Mouse (Mus musculus): ENCODE results near the gene Ggt5. TPM values are rescaled to one million over a fixed set of nuclear protein-coding genes. Genes with fewer than 3 reads are reported as not detected.

Ggt5 gene
- total RNA-seq, 1 experiment = 0.36 TPM

GRCm38 (mm10) chr10:75641721-75642222 is 52.6 kb downstream of the Ggt5 start:
- Histone ChIP-seq H3K4me3 (ENCODE audit: insufficient read depth in 1 of 2, low read depth in 1 of 2, low read length in 2 of 2, poor library complexity in 1 of 2, severe bottlenecking in 1 of 2) (no peak overlapping the region), H3K36me3 (ENCODE audit: control insufficient read depth, insufficient read depth, low read length, poor library complexity, severe bottlenecking) (peaks cover 3% of the 10 kb centered on the region; the same call in 1 of the 2 replicates), H3K27ac (ENCODE audit: insufficient read depth, low read depth, low read length, poor library complexity, severe bottlenecking) (no peak overlapping the region), H3K9ac (ENCODE audit: insufficient read depth, low read depth, low read length, poor library complexity, severe bottlenecking) (no peak overlapping the region), H3K4me1 (ENCODE audit: control insufficient read depth in 2 of 2, insufficient read depth in 2 of 2, low read length in 2 of 2, poor library complexity in 1 of 2) (peaks cover 0 to 43% of the 10 kb centered on the region in 2 experiments; a peak in 3 of 4 replicates), H3K9me3 (ENCODE audit: control insufficient read depth, insufficient read depth, low read depth, low read length) (no peaks in the 10 kb centered on the region)
- in situ Hi-C loops (cut with MboI; ENCODE audit: low sequenced_read_pairs in 2 of 2, unreplicated experiment in 2 of 2) = no loop called here
- TF ChIP-seq MAFK (IDR thresholded peaks at IDR 0.05; ENCODE audit: insufficient read depth, low read depth, low read length) (no peak), HCFC1 (IDR thresholded peaks at IDR 0.05; ENCODE audit: borderline replicate concordance, insufficient read depth, low read length) (no peak), ZNF384 (IDR thresholded peaks at IDR 0.05; ENCODE audit: low read depth, low read length) (no peak)
- DNase-seq (ENCODE audit: low read depth, low spot score) = no peak

DNA sequence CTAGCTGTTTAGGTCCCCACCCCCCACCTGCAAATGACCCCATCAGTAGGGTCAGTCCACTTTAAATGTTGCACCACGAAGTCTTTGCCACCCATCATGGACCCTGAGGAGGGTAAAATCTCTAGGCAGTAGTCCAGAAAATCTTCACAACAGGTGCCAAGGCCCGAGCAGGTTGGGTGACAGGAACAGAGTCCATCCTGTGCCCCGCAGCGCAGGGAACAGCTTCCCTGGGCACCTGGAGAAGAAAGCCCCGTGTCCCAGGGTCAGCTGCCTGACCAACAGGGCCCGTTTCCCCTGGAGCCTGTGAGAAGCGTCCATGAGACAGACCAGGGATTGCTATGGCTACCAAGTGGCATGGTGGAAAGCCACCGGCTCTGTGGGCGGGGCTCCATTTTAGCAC is 53.3 kb downstream of the Ggt5 start:
- no peak for TF ChIP-seq MAFK (IDR thresholded peaks at IDR 0.05; ENCODE audit: insufficient read depth, low read depth, low read length)
- no peak for TF ChIP-seq ZNF384 (IDR thresholded peaks at IDR 0.05; ENCODE audit: low read depth, low read length)
- H3K4me1 ChIP-seq (ENCODE audit: control insufficient read depth in 2 of 2, insufficient read depth in 2 of 2, low read length in 2 of 2, poor library complexity in 1 of 2) = peaks cover 0 to 37% of the 10 kb centered on the region in 2 experiments; a peak in 3 of 4 replicates
- no peak overlapping the region for H3K9ac ChIP-seq (ENCODE audit: insufficient read depth, low read depth, low read length, poor library complexity, severe bottlenecking)
- H3K27ac ChIP-seq (ENCODE audit: insufficient read depth, low read depth, low read length, poor library complexity, severe bottlenecking) = no peak overlapping the region
- no peaks in the 10 kb centered on the region for H3K9me3 ChIP-seq (ENCODE audit: control insufficient read depth, insufficient read depth, low read depth, low read length)
- no peak for DNase-seq (ENCODE audit: low read depth, low spot score)
- peaks cover 7% of the 10 kb centered on the region; the same call in 1 of the 2 replicates for H3K36me3 ChIP-seq (ENCODE audit: control insufficient read depth, insufficient read depth, low read length, poor library complexity, severe bottlenecking)
- no peak overlapping the region; a peak in 1 of 4 replicates for H3K4me3 ChIP-seq (ENCODE audit: insufficient read depth in 1 of 2, low read depth in 1 of 2, low read length in 2 of 2, poor library complexity in 1 of 2, severe bottlenecking in 1 of 2)
- in situ Hi-C loops (cut with MboI; ENCODE audit: low sequenced_read_pairs in 2 of 2, unreplicated experiment in 2 of 2) = no loop called here

DNA sequence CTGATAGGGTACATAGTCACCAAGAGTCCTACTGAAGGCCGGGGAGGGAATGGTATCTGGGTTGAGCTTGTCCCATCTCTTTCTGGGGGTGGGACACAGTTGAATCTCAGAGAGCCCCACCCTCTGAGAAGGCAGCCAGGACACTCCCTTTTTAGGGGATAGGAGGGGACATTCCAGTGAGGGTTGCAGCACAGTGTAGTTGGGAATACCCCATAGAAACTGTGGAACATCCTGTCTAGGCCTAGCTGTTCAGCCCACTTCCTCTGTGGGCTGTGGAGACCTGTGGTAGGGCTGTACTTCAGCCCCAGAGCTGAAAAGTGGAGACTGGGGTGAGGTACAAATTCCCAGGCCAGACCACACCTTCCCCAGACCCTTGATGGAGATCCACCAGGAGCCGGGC is 53.8 kb downstream of the Ggt5 start:
- in situ Hi-C loops (cut with MboI; ENCODE audit: low sequenced_read_pairs in 2 of 2, unreplicated experiment in 2 of 2) = no loop called here
- TF ChIP-seq MAFK (IDR thresholded peaks at IDR 0.05; ENCODE audit: insufficient read depth, low read depth, low read length) (no peak), CHD2 (IDR thresholded peaks at IDR 0.05; ENCODE audit: low read depth, low read length) (no peak), ZNF384 (IDR thresholded peaks at IDR 0.05; ENCODE audit: low read depth, low read length) (no peak), HCFC1 (IDR thresholded peaks at IDR 0.05; ENCODE audit: borderline replicate concordance, insufficient read depth, low read length) (no peak), ZC3H11A (IDR thresholded peaks at IDR 0.05; ENCODE audit: borderline replicate concordance, low read depth, low read length) (no peak)
- no peak overlapping the region for H3K9ac ChIP-seq (ENCODE audit: insufficient read depth, low read depth, low read length, poor library complexity, severe bottlenecking)
- H3K4me1 ChIP-seq (ENCODE audit: control insufficient read depth in 2 of 2, insufficient read depth in 2 of 2, low read length in 2 of 2, poor library complexity in 1 of 2) = peaks cover 0 to 37% of the 10 kb centered on the region in 2 experiments; a peak in 3 of 4 replicates
- H3K36me3 ChIP-seq (ENCODE audit: control insufficient read depth, insufficient read depth, low read length, poor library complexity, severe bottlenecking) = peaks cover 12% of the 10 kb centered on the region; the same call in 1 of the 2 replicates
- no peak for DNase-seq (ENCODE audit: low read depth, low spot score)
- H3K9me3 ChIP-seq (ENCODE audit: control insufficient read depth, insufficient read depth, low read depth, low read length) = no peaks in the 10 kb centered on the region
- H3K4me3 ChIP-seq (ENCODE audit: insufficient read depth in 1 of 2, low read depth in 1 of 2, low read length in 2 of 2, poor library complexity in 1 of 2, severe bottlenecking in 1 of 2) = peak overlapping the region; percentile 4 to 34; a peak in 2 of 4 replicates
- H3K27ac ChIP-seq (ENCODE audit: insufficient read depth, low read depth, low read length, poor library complexity, severe bottlenecking) = no peak overlapping the region

DNA sequence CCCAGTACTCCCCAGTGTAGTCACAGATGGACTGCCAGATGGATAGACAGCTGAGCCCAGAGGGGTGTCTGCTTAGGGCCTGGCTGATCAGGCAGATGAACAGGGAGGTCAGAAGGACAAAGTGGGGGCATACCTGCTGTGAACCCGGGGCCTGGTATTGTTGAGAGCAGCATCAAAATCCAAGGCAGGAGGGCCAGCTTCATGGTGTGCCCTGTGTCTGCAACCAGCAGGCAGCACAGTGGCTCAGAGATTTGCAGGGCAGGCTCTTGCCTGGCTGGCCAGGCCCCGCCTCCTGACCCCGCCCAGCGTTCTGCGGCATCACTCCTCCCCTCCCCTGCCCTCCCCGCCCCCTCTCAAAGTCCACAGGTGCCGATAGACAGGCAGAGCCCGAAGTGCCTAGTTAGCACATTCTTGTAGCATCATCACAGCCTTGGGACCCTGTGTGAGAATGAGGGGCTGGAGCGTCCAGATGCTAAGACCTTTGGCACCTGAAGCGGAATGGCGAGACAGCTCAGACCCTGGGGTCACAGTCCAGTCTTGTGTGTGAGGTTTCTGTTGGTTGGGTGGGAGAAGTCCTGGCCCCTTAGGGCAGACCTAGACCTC is 54.7 kb downstream of the Ggt5 start, which contains the start of gene Susd2:
TSS of gene Susd2 (minus strand) at position 268 of the 603 bp plus-strand sequence.
- Histone ChIP-seq H3K36me3 (ENCODE audit: control insufficient read depth, insufficient read depth, low read length, poor library complexity, severe bottlenecking) (peaks cover 15% of the 10 kb centered on the region; the same call in 1 of the 2 replicates), H3K9ac (ENCODE audit: insufficient read depth, low read depth, low read length, poor library complexity, severe bottlenecking) (0 out of 2 replicates have a peak within 1 kb of the TSS, but pooled peaks have one; percentile 26), H3K4me1 (ENCODE audit: control insufficient read depth in 2 of 2, insufficient read depth in 2 of 2, low read length in 2 of 2, poor library complexity in 1 of 2) (peaks cover 8 to 42% of the 10 kb centered on the region in 2 experiments), H3K9me3 (ENCODE audit: control insufficient read depth, insufficient read depth, low read depth, low read length) (no peaks in the 10 kb centered on the region), H3K4me3 (ENCODE audit: insufficient read depth in 1 of 2, low read depth in 1 of 2, low read length in 2 of 2, poor library complexity in 1 of 2, severe bottlenecking in 1 of 2) (peak within 1 kb of the TSS; percentile 22 to 34; a peak in 3 of 4 replicates), H3K27ac (ENCODE audit: insufficient read depth, low read depth, low read length, poor library complexity, severe bottlenecking) (no peak within 1 kb of the TSS)
- TF ChIP-seq HCFC1 (IDR thresholded peaks at IDR 0.05; ENCODE audit: borderline replicate concordance, insufficient read depth, low read length) (no peak), MAFK (IDR thresholded peaks at IDR 0.05; ENCODE audit: insufficient read depth, low read depth, low read length) (peak; percentile 93)
- DNase-seq (ENCODE audit: low read depth, low spot score) = peak; percentile 72
- in situ Hi-C loops (cut with MboI; ENCODE audit: low sequenced_read_pairs in 2 of 2, unreplicated experiment in 2 of 2) = no loop called here

DNA sequence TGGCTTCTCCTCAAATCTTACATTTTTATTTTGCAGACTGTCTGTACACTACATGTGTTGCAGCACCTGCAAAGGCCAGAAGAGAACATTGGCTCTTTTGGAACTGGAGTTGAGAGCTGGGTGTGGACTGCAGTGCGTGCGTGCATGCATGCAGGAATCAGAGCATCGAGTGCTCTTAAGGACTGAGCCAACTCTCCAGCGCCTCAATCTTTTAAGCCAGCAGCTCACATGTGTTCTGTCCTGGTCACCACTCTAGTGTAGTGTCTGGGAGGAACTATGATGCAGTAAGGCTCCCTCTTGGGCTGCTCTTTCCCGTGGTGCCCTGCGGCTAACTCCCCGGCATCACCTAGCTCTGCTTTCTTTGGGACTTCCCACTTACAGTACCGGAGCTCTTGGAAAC is 56.5 kb downstream of the Ggt5 start:
- peaks cover 14% of the 10 kb centered on the region; the same call in 1 of the 2 replicates for H3K36me3 ChIP-seq (ENCODE audit: control insufficient read depth, insufficient read depth, low read length, poor library complexity, severe bottlenecking)
- in situ Hi-C loops (cut with MboI; ENCODE audit: low sequenced_read_pairs in 2 of 2, unreplicated experiment in 2 of 2) = no loop called here
- no peak for TF ChIP-seq ZNF384 (IDR thresholded peaks at IDR 0.05; ENCODE audit: low read depth, low read length)
- TF ChIP-seq CHD2 (IDR thresholded peaks at IDR 0.05; ENCODE audit: low read depth, low read length) = no peak

More for the DNA sequence above, 56.5 kb downstream of the Ggt5 start:
- Histone ChIP-seq H3K4me3 (ENCODE audit: insufficient read depth in 1 of 2, low read depth in 1 of 2, low read length in 2 of 2, poor library complexity in 1 of 2, severe bottlenecking in 1 of 2) (no peak overlapping the region), H3K27ac (ENCODE audit: insufficient read depth, low read depth, low read length, poor library complexity, severe bottlenecking) (no peak overlapping the region), H3K9me3 (ENCODE audit: control insufficient read depth, insufficient read depth, low read depth, low read length) (no peaks in the 10 kb centered on the region), H3K4me1 (ENCODE audit: control insufficient read depth in 2 of 2, insufficient read depth in 2 of 2, low read length in 2 of 2, poor library complexity in 1 of 2) (peaks cover 17 to 52% of the 10 kb centered on the region in 2 experiments), H3K9ac (ENCODE audit: insufficient read depth, low read depth, low read length, poor library complexity, severe bottlenecking) (no peak overlapping the region)
- DNase-seq (ENCODE audit: low read depth, low spot score) = no peak

All from ES-E14 (cell line).